Mouse (Mus musculus) lung, postnatal 14 days (tissue): ENCODE data around the gene Slc25a47.
"Not testable (repeated sequence)": the region's sequence is repeated elsewhere in the genome, so short reads cannot be mapped to it uniquely, and the experiment has no call there.

Source experiments
- DNase-seq: peaks from one replicate; pipeline ENCODE4 v3.0.0; 2021

The Slc25a47 gene

GRCm38 (mm10) chr12:108826958-108827535 is 8.8 kb upstream of the Slc25a47 start:
- DNase-seq = no peak

- DNase-seq = no peak
These were observed 8.2 kb upstream of the Slc25a47 start for GRCm38 (mm10) chr12:108827641-108828040.

- DNase-seq = no peak
These were observed 6.2 kb upstream of the Slc25a47 start for GRCm38 (mm10) chr12:108829636-108830035.

GRCm38 (mm10) chr12:108830358-108830757 is 5.5 kb upstream of the Slc25a47 start:
- no peak for DNase-seq

GRCm38 (mm10) chr12:108831966-108832643 is 3.7 kb upstream of the Slc25a47 start:
- DNase-seq = peak; percentile 83

- DNase-seq = no peak
These were observed 3.0 kb upstream of the Slc25a47 start for GRCm38 (mm10) chr12:108832851-108833250.

- no peak for DNase-seq
These were observed 2.4 kb upstream of the Slc25a47 start for GRCm38 (mm10) chr12:108833408-108833807.

- no peak for DNase-seq
These were observed 1.5 kb upstream of the Slc25a47 start for GRCm38 (mm10) chr12:108834337-108834736.

GRCm38 (mm10) chr12:108834786-108835185 is 1.1 kb upstream of the Slc25a47 start:
- no peak for DNase-seq

GRCm38 (mm10) chr12:108835208-108835839 is 522 bp upstream of the Slc25a47 start:
- no peak for DNase-seq

GRCm38 (mm10) chr12:108836722-108837121 is 876 bp downstream of the Slc25a47 start:
- no peak for DNase-seq

- peak; percentile 77 for DNase-seq
These were observed 5.3 kb downstream of the Slc25a47 start for GRCm38 (mm10) chr12:108841181-108841580.

- no peak for DNase-seq
These were observed 6.8 kb downstream of the Slc25a47 start for GRCm38 (mm10) chr12:108842663-108843062.

GRCm38 (mm10) chr12:108848033-108848432 is 12.2 kb downstream of the Slc25a47 start:
- not testable (repeated sequence) for DNase-seq

GRCm38 (mm10) chr12:108849488-108850022 is 13.7 kb downstream of the Slc25a47 start:
- DNase-seq = no peak

GRCm38 (mm10) chr12:108850129-108850528 is 14.3 kb downstream of the Slc25a47 start:
- peak; percentile 42 for DNase-seq

GRCm38 (mm10) chr12:108850886-108851285 is 15.0 kb downstream of the Slc25a47 start:
- DNase-seq = no peak

- no peak for DNase-seq
These were observed 17.0 kb downstream of the Slc25a47 start for GRCm38 (mm10) chr12:108852822-108853221.

- DNase-seq = no peak
These were observed 19.2 kb downstream of the Slc25a47 start for GRCm38 (mm10) chr12:108855081-108855480.

GRCm38 (mm10) chr12:108856186-108856585 is 20.3 kb downstream of the Slc25a47 start:
- no peak for DNase-seq

GRCm38 (mm10) chr12:108857109-108857508 is 21.3 kb downstream of the Slc25a47 start:
- no peak for DNase-seq

GRCm38 (mm10) chr12:108857589-108858184 is 21.8 kb downstream of the Slc25a47 start:
- peak; percentile 52 for DNase-seq

GRCm38 (mm10) chr12:108858486-108858885 is 22.6 kb downstream of the Slc25a47 start:
- no peak for DNase-seq
